Mouse (Mus musculus) heart, postnatal 4 days (tissue): ENCODE measurements at regions not wholly inside any gene's neighbourhood (a gene's known extent, or its start where the extent isn't known, plus 50 kb on each side); places are given as distances from the start of the nearest gene placed in this dataset.

Source experiments
- DNase-seq: peaks from one replicate; pipeline ENCODE4 v3.0.0; 2021

DNA sequence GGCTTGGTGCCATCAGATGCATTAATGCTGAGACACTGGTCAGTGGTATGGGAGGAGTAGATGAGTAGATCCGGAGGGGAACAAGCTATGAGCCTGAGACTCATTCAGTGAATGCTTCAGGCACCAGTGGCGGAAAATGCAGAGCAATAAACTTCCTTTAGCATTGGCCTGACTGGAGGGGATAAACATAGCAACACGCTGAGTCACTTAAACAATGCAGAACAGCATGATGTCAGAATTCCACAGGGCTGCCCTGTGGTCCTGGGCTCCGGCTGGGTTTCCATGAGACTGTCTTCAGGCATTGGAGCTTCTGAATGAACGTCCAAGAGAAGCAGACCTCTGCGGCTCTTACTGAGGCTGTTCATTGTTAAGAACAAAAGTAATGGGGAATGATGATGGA is 145.4 kb upstream of the Gm10181 start:
- peak; percentile 59 for DNase-seq

GRCm38 (mm10) chr9:24952516-24952915 is 136.7 kb upstream of the Gm10181 start:
- DNase-seq = no peak

DNA sequence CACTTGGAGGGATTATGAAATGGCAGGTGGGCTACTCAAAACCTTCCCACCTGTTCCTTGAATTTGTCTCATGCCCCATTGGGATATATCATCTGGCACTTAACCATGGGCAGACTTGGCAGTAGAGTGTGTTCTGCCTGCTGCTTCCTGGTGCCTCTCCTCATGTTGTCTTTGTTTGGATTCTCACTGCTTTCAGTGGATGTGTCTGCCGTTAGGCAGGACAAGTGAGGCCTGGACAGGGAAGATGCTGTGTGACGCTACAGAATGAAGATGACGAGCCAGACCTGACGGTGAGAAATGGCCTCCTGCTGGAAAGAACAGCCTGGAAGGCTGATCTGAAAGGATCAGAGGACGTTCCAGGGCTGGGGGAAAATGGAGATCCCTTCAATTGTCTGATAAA is 133.6 kb upstream of the Gm10181 start:
- DNase-seq = no peak

- DNase-seq = peak; percentile 62
These were observed 132.7 kb upstream of the Gm10181 start for GRCm38 (mm10) chr9:24956566-24956965.

DNA sequence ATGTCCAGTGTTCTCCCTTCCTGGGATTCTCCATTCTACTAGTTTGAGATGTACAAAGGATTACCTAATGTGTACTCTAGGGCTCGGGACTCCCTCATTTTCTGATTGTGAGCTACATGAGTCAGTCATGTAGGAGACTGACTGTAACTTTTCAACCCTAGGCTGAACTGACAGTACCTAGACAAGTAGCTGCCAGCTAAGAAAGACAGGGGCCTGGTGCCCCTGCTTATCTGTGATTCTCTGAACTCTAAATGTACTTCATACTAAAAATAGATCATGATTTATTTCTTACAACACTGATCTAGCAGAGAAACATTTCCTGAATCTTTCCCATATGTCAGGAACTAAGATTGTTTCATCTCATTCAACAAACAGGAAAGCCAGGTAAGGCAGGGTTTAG is 125.9 kb upstream of the Gm10181 start:
- DNase-seq = no peak

DNA sequence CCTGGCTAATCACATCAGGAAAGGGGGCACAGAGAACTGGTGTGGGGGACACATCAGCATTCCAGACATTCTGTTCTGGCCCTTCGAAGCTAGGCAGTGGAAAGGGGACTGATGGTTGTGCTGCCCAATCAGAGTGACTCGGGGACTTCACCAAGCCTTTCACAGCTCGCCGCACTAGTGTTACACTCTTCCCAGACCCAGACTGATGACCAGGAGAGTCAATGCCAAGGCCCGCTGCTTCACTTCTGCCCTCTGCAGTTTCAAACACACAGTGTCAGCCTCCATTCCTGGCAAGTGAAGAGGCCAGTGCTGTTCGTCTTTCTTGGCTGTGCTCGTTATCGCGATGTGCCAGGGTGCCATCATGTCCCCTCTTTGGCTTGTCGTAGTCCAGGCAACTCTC is 121.7 kb upstream of the Gm10181 start:
- DNase-seq = peak; percentile 40

- peak; percentile 87 for DNase-seq
These were observed 115.0 kb upstream of the Gm10181 start for GRCm38 (mm10) chr9:24974021-24974741.

DNA sequence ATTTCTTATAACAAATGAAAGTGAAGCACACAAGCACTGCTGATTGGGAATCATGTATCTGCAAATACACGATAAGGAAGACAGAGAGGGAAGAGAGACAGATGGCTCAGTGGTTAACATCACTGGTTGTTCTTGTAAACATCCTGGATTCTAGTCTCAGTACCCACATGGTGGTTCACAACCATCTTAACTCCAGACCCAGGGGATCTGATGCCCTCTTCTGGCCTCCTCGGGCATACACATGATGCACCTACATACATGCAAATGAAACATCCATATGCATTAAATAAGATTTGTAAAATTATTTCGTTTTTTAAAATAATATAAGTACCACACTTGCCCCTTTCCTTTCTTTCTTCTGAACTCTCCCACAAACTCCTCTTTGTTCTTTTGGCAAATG is 106.4 kb upstream of the Gm10181 start:
- DNase-seq = no peak

GRCm38 (mm10) chr9:24994491-24994890 is 94.7 kb upstream of the Gm10181 start:
- DNase-seq = no peak

DNA sequence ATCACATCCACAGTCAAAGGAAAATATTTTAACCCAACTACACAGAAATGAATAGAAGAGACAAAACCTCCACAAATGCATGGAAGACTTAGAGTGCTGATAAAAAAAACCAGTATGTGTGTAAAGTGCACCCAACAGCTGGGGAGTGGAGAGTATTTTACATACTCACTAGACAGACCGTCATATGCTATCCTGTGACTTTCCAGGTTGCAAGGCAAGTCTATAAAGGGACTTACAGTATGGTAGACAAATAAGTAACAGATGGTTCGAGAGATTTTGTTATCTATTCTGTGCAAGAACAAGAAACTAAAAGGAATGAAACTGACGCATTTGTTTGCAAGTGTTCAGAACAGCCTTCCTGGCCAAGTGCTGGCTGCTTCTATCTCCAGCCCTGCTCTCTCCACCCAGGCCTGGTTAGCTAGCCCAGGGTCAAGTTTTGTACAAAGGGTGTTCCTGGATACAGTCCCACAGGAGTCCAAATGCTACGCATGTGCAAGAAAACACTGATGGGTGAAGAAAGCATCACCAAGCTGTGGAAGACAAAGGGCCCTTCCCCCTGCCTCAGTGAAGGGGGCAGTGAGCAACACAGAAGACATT is 68.0 kb upstream of the Gm10181 start:
- no peak for DNase-seq

DNA sequence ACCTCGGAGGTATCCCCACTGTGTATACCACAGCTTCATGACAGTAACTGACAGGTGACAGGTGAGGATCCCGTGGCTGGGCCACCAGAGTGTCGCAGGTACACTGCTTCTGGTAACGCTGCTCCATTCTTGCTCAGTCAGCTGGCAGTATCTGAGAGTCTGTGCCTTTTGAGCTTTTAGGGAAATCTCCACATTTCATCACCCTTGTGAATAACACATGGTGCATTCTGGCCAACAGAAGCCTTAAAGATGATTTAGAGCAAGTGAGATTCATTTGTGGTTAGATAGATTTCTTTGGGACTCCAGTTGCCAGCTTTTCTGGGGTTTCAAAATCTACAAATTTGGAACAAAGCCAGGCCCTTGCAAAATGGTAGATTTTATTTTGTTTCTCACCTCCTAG is 66.8 kb upstream of the Gm10181 start:
- no peak for DNase-seq

DNA sequence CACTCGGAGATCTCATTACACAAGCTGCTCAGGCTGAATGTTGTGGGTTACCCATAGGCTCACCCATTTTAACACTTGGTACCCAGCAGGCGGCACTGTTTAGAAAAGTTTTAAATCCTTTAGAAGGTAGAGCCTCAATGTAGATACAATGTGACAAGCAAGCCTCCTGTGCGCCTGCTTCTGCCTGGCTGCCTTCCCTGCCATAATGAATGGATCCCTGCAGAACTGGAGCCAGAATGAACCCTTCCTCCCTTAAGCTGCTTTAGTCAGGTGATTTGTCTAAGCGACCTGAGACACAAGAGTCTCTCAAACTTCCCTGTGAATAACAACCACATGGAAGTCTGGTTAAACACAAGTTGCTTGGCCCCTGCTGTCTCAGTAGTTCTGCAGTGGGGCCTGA is 64.7 kb upstream of the Gm10181 start:
- no peak for DNase-seq

DNA sequence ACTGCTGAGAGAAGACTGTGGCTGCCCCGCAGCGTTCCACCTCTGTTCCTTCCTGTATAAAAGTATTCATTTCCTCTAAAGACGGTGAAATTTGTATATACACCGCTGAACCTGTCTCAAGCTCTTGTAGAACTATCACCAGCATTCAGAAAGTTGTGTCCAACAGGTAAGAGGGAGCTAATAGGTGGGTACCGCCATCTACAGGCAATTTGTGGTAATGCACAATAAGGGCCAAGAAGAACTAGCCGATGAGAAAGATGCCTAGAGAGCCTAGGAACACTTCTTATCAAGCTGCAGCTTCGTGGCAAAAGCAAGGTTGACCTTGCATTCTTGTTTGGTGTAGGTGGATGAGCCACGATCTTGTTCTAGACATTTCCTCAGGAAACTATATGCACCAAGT is 61.6 kb upstream of the Gm10181 start:
- peak; percentile 84 for DNase-seq

GRCm38 (mm10) chr9:25028305-25028704 is 60.9 kb upstream of the Gm10181 start:
- no peak for DNase-seq

DNA sequence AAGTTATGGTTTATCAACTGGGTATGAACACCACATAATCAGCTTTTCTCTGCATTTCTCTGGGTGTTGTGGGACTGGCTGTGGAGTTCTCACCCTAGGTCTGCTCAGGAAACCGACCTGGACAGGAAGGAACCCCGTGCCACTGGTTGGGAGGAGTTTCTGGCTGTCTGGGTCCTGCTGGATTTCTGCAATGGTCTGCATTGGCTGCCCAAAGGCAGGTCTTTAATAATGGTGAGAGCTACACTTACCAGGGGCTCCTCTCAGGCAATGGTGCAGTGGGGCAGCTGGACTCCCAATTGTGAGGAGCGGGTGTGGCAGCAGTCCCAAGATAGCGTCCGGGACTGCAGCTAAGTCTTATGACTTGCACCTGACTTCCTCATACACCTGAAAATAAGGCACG is 57.8 kb upstream of the Gm10181 start:
- DNase-seq = no peak
